Mouse (Mus musculus): Measurements from ENCODE around the gene Ubash3a. TPM values are rescaled to one million over a fixed set of nuclear protein-coding genes. Genes with fewer than 3 reads are reported as not detected.
A peak's percentile ranks its signal among the peaks of the same experiment; 100 is the strongest.

Gene Ubash3a
- polyA plus RNA-seq, 1 experiment = 1.1 TPM

- Histone ChIP-seq H3K4me3 (replicated peaks; ENCODE audit: extremely low read depth, low read depth, low read length) (no peak overlapping the region), H3K4me1 (ENCODE audit: control insufficient read depth, insufficient read depth, low read length) (no peaks in the 10 kb centered on the region)
- WGBS = 54% methylated on average over 8 of the region's 8 CpGs
- DNase-seq = no peak
- no peak for TF ChIP-seq CTCF (IDR thresholded peaks at IDR 0.05; ENCODE audit: insufficient read depth, low read length)
- TF ChIP-seq POLR2A (IDR thresholded peaks at IDR 0.05; ENCODE audit: borderline replicate concordance, extremely low read depth, low read depth, low read length) = no peak
Measured at GRCm38 (mm10) chr17:31232251-31233010, 24.8 kb downstream of the Ubash3a start.

- Histone ChIP-seq H3K4me3 (replicated peaks; ENCODE audit: extremely low read depth, low read depth, low read length) (no peak overlapping the region), H3K4me1 (ENCODE audit: control insufficient read depth, insufficient read depth, low read length) (no peaks in the 10 kb centered on the region)
- no peak for DNase-seq
- WGBS = 78% methylated on average over 1 of the region's 1 CpGs
- TF ChIP-seq POLR2A (IDR thresholded peaks at IDR 0.05; ENCODE audit: borderline replicate concordance, extremely low read depth, low read depth, low read length) (no peak), CTCF (IDR thresholded peaks at IDR 0.05; ENCODE audit: insufficient read depth, low read length) (no peak)
Measured at GRCm38 (mm10) chr17:31235915-31236314, 28.2 kb downstream of the Ubash3a start.

DNA sequence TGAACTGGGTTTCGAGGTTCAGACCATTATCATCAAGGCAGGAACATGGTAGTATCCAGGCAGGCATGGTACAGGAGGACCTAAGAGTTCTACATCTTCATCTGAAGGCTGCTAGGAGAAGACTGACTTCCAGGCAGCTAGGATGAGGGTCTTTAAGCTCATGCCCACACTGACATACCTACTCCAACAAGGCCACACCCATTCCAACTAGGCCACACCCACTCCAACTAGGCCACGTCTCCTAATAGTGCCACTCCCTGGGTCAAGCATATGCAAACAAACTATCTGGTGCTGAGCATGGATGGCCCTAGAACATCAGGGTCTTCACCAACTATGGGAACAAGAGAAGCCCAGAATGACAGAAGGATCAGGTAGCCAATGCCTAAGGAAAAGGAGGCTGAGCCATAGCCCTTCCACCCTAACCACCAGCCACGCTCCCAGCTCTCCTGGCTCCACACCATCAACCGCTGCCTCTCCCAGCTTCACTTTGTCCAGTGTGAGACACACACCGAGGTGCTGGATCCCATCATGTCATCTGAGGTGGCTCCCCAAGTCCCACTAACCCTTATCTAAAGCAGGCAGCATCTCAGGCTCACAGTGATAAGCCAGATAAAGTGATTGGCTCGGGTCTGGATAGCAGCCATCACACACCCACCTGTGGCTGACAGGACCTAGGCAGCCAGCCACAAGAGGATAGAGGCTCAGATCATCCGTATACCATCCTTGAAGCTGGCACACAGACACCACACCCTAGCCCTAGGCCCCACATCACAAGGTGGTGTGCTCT lies 30.8 kb downstream of the Ubash3a start:
- TF ChIP-seq POLR2A (IDR thresholded peaks at IDR 0.05; ENCODE audit: borderline replicate concordance, extremely low read depth, low read depth, low read length) = no peak
- TF ChIP-seq CTCF (IDR thresholded peaks at IDR 0.05; ENCODE audit: insufficient read depth, low read length) = no peak
- no peak for DNase-seq
- H3K4me3 ChIP-seq (replicated peaks; ENCODE audit: extremely low read depth, low read depth, low read length) = no peak overlapping the region
- WGBS = 73% methylated on average over 7 of the region's 7 CpGs
- H3K4me1 ChIP-seq (ENCODE audit: control insufficient read depth, insufficient read depth, low read length) = no peaks in the 10 kb centered on the region

DNA sequence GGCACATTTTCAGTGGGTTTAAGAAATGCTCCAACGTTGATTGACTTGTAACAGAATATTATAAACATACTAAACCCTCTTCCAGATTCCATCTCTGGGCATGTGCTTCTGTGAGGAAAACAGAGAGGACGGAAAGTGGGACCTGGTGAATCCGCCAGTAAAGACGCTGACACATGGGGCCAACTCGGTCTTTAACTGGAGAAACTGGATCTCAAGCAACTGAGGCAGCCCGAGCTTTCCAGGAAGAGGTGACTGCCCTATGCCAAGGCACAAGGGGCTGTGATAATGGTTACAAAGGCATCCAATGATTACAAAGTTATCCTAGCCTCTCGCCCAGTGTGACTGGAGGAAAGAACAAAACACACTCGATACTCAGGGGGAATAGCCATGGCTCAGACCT lies 33.5 kb downstream of the Ubash3a start:
- 79% methylated on average over 8 of the region's 8 CpGs for WGBS
- Histone ChIP-seq H3K4me3 (replicated peaks; ENCODE audit: extremely low read depth, low read depth, low read length) (no peak overlapping the region), H3K4me1 (ENCODE audit: control insufficient read depth, insufficient read depth, low read length) (no peaks in the 10 kb centered on the region)
- no peak for TF ChIP-seq POLR2A (IDR thresholded peaks at IDR 0.05; ENCODE audit: borderline replicate concordance, extremely low read depth, low read depth, low read length)
- TF ChIP-seq CTCF (IDR thresholded peaks at IDR 0.05; ENCODE audit: insufficient read depth, low read length) = no peak
- DNase-seq = no peak

- no peak overlapping the region for H3K4me3 ChIP-seq (replicated peaks; ENCODE audit: extremely low read depth, low read depth, low read length)
- TF ChIP-seq CTCF (IDR thresholded peaks at IDR 0.05; ENCODE audit: insufficient read depth, low read length) (peak; percentile 34), POLR2A (IDR thresholded peaks at IDR 0.05; ENCODE audit: borderline replicate concordance, extremely low read depth, low read depth, low read length) (no peak)
- no peak for DNase-seq
- H3K4me1 ChIP-seq (ENCODE audit: control insufficient read depth, insufficient read depth, low read length) = no peaks in the 10 kb centered on the region
- WGBS = 0% methylated on average over 1 of the region's 1 CpGs
Measured at GRCm38 (mm10) chr17:31242764-31243163, 35.1 kb downstream of the Ubash3a start.

GRCm38 (mm10) chr17:31245321-31245720 lies 37.6 kb downstream of the Ubash3a start:
- no peak for DNase-seq
- no peaks in the 10 kb centered on the region for H3K4me1 ChIP-seq (ENCODE audit: control insufficient read depth, insufficient read depth, low read length)
- TF ChIP-seq CTCF (IDR thresholded peaks at IDR 0.05; ENCODE audit: insufficient read depth, low read length) = no peak
- TF ChIP-seq POLR2A (IDR thresholded peaks at IDR 0.05; ENCODE audit: borderline replicate concordance, extremely low read depth, low read depth, low read length) = no peak
- WGBS = 60% methylated on average over 5 of the region's 5 CpGs
- H3K4me3 ChIP-seq (replicated peaks; ENCODE audit: extremely low read depth, low read depth, low read length) = no peak overlapping the region

DNA sequence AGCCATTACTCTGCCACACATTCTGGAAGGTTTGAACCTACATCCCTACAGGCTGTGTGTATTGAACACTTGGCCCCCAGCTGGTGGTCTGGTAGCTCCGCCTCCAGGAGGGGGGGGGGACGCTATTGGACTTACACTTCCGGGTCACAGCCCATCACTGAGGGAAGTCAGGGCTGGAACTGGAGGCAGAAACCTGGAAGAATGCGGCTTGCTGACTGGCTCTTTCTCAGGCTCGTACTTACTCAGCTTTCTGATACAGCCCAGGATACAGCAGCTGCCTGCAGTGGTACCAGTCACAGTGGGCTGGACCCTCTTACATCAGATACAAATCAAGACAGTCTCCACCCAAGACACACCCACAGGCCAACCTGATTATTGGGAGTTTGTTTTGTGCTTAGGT lies 39.5 kb downstream of the Ubash3a start:
- TF ChIP-seq POLR2A (IDR thresholded peaks at IDR 0.05; ENCODE audit: borderline replicate concordance, extremely low read depth, low read depth, low read length) = no peak
- H3K4me1 ChIP-seq (ENCODE audit: control insufficient read depth, insufficient read depth, low read length) = no peaks in the 10 kb centered on the region
- WGBS = 37% methylated on average over 5 of the region's 5 CpGs
- no peak for DNase-seq
- H3K4me3 ChIP-seq (replicated peaks; ENCODE audit: extremely low read depth, low read depth, low read length) = no peak overlapping the region

DNA sequence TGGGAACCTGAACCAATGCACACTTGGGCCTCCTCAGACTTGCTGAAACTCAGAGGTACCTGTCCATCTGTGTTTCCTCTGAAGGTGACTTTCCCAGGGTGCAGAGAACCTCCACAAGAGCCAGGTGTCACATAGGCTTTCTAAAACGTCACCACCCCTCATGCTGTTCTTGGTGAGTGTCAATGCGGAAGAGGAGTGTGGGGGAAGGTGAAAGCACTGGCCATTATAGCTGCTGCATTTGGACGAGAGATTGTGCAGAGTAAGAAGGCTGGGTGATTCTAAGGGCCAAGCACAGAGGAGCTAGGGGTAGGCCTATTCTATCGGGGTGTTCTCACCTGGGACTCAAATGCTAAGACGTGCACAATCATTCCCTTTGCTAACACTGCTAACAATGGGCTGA lies 46.3 kb downstream of the Ubash3a start:
- DNase-seq = no peak
- no peaks in the 10 kb centered on the region for H3K4me1 ChIP-seq (ENCODE audit: control insufficient read depth, insufficient read depth, low read length)
- 62% methylated on average over 5 of the region's 5 CpGs for WGBS
- TF ChIP-seq POLR2A (IDR thresholded peaks at IDR 0.05; ENCODE audit: borderline replicate concordance, extremely low read depth, low read depth, low read length) (no peak), CTCF (IDR thresholded peaks at IDR 0.05; ENCODE audit: insufficient read depth, low read length) (no peak)
- no peak overlapping the region for H3K4me3 ChIP-seq (replicated peaks; ENCODE audit: extremely low read depth, low read depth, low read length)

DNA sequence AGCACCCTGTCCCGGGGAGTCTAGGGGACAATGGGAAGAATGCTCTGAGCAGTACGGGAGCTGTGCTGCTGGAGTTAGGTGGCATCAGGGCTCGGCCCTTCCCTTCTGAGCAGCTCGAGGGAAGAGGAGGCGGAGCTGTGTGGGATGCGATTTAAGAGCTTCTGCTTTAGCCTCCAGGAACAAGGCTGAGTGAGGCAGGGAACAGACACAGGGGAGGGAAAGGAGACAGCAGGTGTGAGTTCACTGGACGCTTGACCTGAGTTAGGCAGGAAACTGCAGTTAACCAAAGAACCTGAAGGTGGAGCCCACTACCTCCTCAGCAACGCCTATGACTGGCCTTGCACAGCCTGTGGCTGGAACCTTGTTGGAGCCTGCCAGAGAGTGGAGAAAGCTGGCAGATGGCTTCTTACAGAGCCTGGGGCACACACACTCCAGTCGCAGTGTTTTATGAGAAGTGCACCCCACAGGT lies 46.8 kb downstream of the Ubash3a start:
- DNase-seq = peak; percentile 75
- Histone ChIP-seq H3K4me3 (replicated peaks; ENCODE audit: extremely low read depth, low read depth, low read length) (no peak overlapping the region), H3K4me1 (ENCODE audit: control insufficient read depth, insufficient read depth, low read length) (no peaks in the 10 kb centered on the region)
- TF ChIP-seq CTCF (IDR thresholded peaks at IDR 0.05; ENCODE audit: insufficient read depth, low read length) = peak; percentile 82
- TF ChIP-seq POLR2A (IDR thresholded peaks at IDR 0.05; ENCODE audit: borderline replicate concordance, extremely low read depth, low read depth, low read length) = no peak
- WGBS = 10% methylated on average over 9 of the region's 9 CpGs

Measured in lung, adult 2 months (tissue).